Mouse (Mus musculus) heart, postnatal 36 days (tissue): ENCODE data around the gene Tmem150b. TPM values are rescaled to one million over a fixed set of nuclear protein-coding genes. Genes with fewer than 3 reads are reported as not detected.

Source experiments
- DNase-seq, 2 experiments: peaks; one replicate each; pipeline ENCODE4 v3.0.0; 2021 to 2022
- intact Hi-C: fragments of 180-260 bp; cut with DNase I; formaldehyde crosslinking; loops from one replicate; pipeline ENCODE4 v1.15.1; 2025
- total RNA-seq, 2 experiments: library from RNA; stranded (reverse); gene quantifications; 2 replicates each; pipeline ENCODE4 v1.2.3; 2021

Tmem150b gene
- total RNA-seq, 2 experiments from 2014 or later = 0.11 to 0.30 TPM

DNA sequence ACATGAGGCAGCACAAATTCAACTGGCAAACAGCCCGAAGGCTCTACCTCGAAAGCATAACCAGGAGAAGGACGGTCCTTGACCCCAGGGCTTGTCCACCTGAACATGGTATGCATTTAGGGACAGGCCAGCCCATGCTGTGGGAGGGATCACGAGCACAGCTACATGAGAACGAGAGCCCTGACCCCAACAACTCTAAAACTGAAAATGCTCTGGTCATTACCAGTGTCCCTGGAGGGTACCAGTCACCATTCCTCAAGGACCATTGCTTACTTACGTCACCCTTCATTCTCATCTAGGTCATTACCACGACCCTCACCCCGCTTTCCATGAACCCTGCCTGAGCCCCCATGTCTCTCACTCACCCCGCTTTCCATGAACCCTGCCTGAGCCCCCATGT is 55.9 kb downstream of the Tmem150b start:
- DNase-seq = no peak
- intact Hi-C loops = no loop called here

DNA sequence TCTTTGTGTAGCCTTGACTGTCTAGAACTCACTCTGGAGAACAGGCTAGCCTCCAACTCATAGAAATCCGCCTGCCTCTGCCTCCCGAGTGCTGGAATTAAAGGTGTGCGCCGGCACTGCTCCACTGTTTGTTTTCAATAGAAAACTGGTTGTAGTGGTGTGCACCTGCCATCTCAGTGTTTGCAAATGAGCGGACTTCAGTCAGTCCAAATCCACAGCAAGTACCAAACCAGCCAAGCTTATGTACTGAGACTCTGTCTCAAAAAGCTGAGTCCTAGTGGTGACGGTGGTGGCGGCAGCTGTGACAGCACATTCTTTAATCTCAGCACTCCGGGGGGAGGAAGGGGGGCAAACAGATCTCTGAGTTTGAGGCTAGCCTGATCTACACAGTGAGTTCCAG is 56.5 kb downstream of the Tmem150b start:
- no peak for DNase-seq
- intact Hi-C loops = no loop called here

DNA sequence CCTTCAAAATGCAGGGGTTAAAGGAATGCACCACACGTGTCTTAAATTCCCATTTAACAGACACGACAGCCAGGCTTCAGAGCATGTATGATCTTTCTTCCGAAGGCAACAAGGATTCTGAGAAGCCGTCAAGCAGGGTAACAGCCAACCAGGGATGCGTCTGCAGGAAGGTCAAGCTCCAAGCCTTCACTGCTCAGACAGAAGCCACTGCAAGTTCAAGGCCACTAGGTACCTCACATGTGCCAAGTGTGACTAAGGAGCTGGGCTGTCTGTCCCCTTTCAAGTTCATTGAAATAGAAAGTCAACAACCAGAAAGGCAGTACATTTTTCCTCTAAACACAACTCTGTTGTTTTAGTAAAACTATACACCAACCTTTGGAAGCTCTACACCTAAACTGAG is 58.2 kb downstream of the Tmem150b start:
- DNase-seq = no peak
- intact Hi-C loops = no loop called here

DNA sequence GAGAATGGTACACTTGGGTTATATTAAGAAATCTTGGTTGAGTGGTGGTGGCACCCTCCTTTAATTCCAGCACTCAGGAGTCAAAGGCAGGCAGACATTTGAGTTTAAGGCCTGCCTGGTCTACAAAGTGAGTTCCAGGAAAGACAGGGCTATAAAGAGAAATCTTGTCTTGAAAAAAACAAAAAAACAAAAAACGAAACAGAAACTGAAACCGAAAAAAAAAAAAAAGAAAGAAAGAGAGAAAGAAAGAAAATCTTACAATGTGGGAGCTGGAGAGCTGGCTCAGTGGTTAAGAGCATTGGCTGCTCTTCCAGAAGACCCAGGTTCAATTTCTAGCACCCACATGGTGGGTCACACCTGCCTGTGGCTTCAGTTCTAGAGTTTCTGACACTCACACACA is 61.3 kb downstream of the Tmem150b start:
- intact Hi-C loops = no loop called here
- DNase-seq = no peak

DNA sequence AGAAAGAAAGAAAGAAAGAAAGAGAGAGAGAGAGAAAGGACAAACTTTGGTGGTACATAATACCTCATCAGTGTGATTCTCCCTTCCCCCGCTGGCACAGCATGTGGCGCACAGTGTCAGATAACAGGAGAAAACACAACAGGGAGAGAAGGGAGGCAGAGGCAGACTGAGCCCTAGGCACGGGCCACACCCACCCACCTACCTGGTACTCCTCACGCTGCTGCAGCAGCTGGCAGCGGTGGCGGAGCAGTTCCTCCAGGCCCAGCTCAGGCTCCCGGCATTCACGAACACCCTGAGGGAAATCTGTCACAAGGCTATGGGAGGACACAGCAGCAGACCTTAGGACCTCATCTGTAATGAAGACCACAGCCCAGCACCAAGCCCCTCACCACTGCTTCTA is 61.9 kb downstream of the Tmem150b start:
- DNase-seq = no peak
- intact Hi-C loops = no loop called here

DNA sequence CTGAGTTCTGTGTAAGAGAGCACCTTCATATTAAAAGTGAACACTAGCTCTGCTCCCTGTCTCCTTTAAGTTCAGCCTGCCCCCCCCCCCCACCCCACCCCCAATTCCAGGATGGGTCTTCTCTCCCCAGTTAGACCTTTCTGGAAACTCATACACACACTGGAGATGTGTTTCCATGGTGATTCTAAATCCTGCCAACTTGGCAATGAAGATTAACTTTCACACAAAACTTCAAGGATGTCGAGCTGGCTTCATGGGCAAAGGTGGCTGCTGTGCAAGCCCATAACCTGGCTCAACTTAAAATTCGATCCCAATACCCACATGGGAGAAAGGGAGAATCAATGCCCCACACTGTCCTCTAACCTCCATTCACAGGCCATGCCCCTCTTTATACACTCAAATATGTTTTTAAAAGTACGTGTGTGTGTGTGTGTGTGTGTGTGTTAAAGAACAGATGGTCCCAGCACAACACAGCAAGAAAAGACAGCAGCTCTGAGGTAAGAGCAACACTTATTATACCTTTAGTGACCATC is 65.1 kb downstream of the Tmem150b start:
- intact Hi-C loops = loop anchor here (1.0 to 10.0 kb wide), 4 partner anchors 25 to 525 kb away; partner anchors contain the start of genes Fiz1, Gm44973, Hspbp1 and Leng8
- no peak for DNase-seq

DNA sequence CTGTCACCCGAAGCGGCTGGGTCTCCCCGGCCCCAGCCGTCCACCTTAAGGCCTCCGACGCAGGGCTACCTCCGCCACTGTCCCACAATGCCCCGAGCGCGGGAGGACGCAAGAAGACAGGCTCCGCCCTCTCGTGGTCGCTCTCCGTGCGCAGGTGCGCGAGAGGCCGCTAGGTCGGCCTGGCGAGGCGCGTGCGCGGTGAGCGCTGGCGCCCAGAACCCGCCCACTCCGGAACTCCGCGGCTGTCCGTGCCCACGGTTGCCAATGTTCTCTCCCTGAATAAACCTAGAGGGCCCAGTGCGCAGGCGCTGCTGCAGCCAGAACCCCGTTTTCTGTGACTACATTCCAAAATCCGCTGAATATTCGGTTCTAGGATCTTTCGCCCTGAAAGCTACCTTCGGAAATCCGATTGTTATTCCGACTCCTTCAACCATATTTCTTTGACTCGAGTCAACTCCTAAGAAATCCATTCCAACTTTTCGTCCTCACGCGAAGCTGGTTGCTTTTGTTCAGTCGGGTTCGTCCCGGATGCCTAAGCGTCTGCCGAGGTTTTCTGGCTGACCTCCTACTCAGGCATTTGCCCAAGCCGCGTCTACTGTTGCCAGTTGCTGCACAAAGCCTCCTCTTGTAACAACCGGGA is 66.0 kb downstream of the Tmem150b start, which contains the start of gene Ppp6r1:
TSS of gene Ppp6r1 (minus strand) at position 108 of the 640 bp plus-strand sequence.
- intact Hi-C loops = loop anchor here (10.0 kb wide), 3 partner anchors 266 to 524 kb away; partner anchors contain the start of genes Fiz1, Gm44973, Leng8 and Nat14
- peak; percentile 95 for DNase-seq

DNA sequence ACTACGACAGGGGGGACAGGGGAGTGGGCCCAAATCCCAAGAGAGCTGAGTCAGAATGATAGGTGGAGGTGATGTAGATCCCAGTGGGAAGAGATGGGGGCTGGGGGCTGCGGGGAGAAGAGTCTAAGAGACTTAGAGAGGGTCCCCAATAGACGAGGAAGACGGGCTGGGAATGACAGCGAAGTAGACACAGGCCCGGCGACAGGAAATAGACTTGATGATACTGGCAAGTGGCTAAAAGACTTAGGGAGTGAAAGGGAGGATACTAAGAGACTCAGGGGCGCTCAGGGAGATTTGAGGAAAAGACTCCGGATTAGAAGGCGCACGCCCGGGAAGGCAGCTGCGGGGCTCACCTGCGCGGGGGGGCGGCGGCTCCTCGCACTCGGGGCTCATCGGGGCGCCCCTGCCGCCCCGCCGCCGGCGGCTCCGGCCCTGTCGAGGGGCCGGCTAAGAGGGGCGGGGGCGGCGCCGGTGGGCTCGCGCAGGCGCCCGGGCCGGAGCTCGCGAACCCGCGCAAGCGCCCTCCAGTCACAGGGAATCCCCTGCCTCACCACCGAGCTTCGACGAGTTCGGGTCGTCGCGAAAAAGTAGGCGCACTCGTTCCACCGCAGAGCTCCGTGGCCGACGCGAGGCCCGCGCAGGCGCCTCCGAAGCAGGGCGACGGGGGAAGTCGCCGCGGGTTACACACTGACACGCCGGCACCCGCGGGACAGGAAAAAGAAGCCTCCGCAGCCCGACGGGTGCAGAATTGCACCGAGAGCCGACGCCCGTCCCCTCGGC is 66.7 kb downstream of the Tmem150b start:
- peak in 1 of 2 experiments; percentile 37 for DNase-seq
- intact Hi-C loops = loop anchor here (10.0 kb wide), 3 partner anchors 266 to 524 kb away; partner anchors contain the start of genes Fiz1, Gm44973, Leng8 and Nat14

DNA sequence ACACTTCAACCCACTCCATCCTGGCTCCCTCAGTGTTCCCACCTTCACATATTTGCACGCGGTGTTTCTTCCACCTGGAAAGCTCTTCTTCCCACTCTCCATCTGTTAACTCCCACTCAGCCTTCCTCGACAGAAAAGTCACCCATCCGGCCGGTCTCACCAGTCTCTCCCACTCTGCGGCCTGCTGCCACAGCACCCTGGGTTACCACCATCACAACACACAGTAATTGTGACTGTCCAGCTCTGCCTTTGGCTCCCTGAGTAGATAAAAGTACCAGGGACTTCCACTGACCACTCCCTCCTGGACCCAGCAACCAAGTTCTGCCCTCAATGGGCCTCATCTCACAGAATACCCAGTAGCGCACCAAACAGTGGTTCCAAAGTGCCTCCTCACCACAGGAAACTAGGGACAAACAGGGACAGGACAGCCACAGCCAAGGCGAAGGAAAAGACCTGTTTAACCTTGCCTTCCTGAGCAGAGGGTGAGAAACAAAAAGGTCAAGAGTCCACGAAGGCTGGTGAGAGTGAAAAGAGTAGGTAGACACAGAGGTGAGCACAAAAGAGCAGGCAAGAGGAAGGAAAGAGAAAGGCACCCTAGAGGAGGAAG is 67.4 kb downstream of the Tmem150b start:
- DNase-seq = no peak
- intact Hi-C loops = loop anchor here (10.0 kb wide), 3 partner anchors 267 to 523 kb away; partner anchors contain the start of genes Fiz1, Gm44973, Leng8 and Nat14

Other genes starting within 250 kb of the Tmem150b start
- 10 to 100 TPM; 59.7 to 62.2 TPM for gene Ppp1r12c, start 223.6 kb downstream of the Tmem150b start, total RNA-seq
- gene Tnnt1, start 208.9 kb downstream of the Tmem150b start, total RNA-seq = 10 to 100 TPM; 20.0 to 21.3 TPM
- gene Tnni3, start 201.0 kb downstream of the Tmem150b start, total RNA-seq = over 10,000 TPM in 1 of 2 experiments, 1,000 to 10,000 TPM in 1; 9,756 to 10,673 TPM
- 1 to 10 TPM; 2.0 to 3.0 TPM for gene Dnaaf3, start 192.8 kb downstream of the Tmem150b start, total RNA-seq
- under 1 TPM; 0.54 to 0.89 TPM for gene Syt5, start 177.7 kb downstream of the Tmem150b start, total RNA-seq
- gene Ptprh, start 121.2 kb downstream of the Tmem150b start, total RNA-seq = not detected
- gene Tmem86b, start 93.8 kb downstream of the Tmem150b start, total RNA-seq = 1 to 10 TPM; 4.2 to 5.1 TPM
- 10 to 100 TPM; 72.1 to 73.7 TPM for gene Ppp6r1, start 66.2 kb downstream of the Tmem150b start, total RNA-seq
- 10 to 100 TPM; 27.2 to 34.7 TPM for gene Hspbp1, start 40.2 kb downstream of the Tmem150b start, total RNA-seq
- 1 to 10 TPM; 1.2 TPM for gene Brsk1, start 34.6 kb downstream of the Tmem150b start, total RNA-seq
- gene Kmt5c, start 14.9 kb upstream of the Tmem150b start, total RNA-seq = 10 to 100 TPM; 14.8 to 15.9 TPM
- 1 to 10 TPM; 1.9 to 2.3 TPM for gene Cox6b2, start 27.8 kb upstream of the Tmem150b start, total RNA-seq
- not detected for gene Fam71e2, start 46.1 kb upstream of the Tmem150b start, total RNA-seq
- not detected for gene Il11, start 57.6 kb upstream of the Tmem150b start, total RNA-seq
- not detected for gene Tmem190, start 57.7 kb upstream of the Tmem150b start, total RNA-seq
- gene Tmem238, start 64.4 kb upstream of the Tmem150b start, total RNA-seq = 1 to 10 TPM; 4.4 to 5.7 TPM
- 100 to 1,000 TPM; 515 to 545 TPM for gene Rpl28, start 67.6 kb upstream of the Tmem150b start, total RNA-seq
- gene Ube2s, start 87.3 kb upstream of the Tmem150b start, total RNA-seq = 10 to 100 TPM; 89.8 to 95.7 TPM
- not detected for gene Shisa7, start 119.4 kb upstream of the Tmem150b start, total RNA-seq
- 1 to 10 TPM; 3.9 to 4.6 TPM for gene Isoc2b, start 145.0 kb upstream of the Tmem150b start, total RNA-seq
- gene Isoc2a, start 151.9 kb upstream of the Tmem150b start, total RNA-seq = 10 to 100 TPM; 45.4 to 48.8 TPM
- gene Gm36210, start 181.3 kb upstream of the Tmem150b start, total RNA-seq = not detected
- gene Zfp628, start 190.0 kb upstream of the Tmem150b start, total RNA-seq = 1 to 10 TPM; 7.2 to 9.2 TPM
- 1 to 10 TPM; 4.3 to 5.1 TPM for gene Nat14, start 196.8 kb upstream of the Tmem150b start, total RNA-seq
- 1 to 10 TPM; 3.9 to 4.1 TPM for gene Ssc5d, start 200.5 kb upstream of the Tmem150b start, total RNA-seq
- 10 to 100 TPM; 26.5 to 34.0 TPM for gene Sbk2, start 239.2 kb upstream of the Tmem150b start, total RNA-seq
- 10 to 100 TPM; 31.5 to 45.5 TPM for gene Sbk3, start 245.9 kb upstream of the Tmem150b start, total RNA-seq